Mouse (Mus musculus) heart, embryonic 14.5 days (tissue): ENCODE measurements around the gene St8sia2. TPM values are rescaled to one million over a fixed set of nuclear protein-coding genes. Genes with fewer than 3 reads are reported as not detected.
"Not testable (repeated sequence)": the region's sequence is repeated elsewhere in the genome, so short reads cannot be mapped to it uniquely, and the experiment has no call there.

Experiments used
- ATAC-seq: fragments of 200-750 bp; cut with Nextera tagmentation; 2 replicates; pipeline ENCODE4 v1.8.0; 2017; ENCODE audit warnings: low read depth, moderate TSS enrichment; ENCODE audit not compliant: insufficient number of reproducible peaks, insufficient read depth, low FRiP score
- H3K27ac ChIP-seq, 2 experiments: fragments of 200-500 bp in 1 of 2; fragments of 300-500 bp in 1 of 2; sonication (generic) in 1 of 2; replicated peaks in 1 of 2; 2 replicates each; pipeline ENCODE4 v1.5.1; 2012 to 2014; ENCODE audit warnings: low read depth in 2 of 2, low read length in 2 of 2, control low read depth in 1 of 2, mild to moderate bottlenecking in 1 of 2, mixed read lengths in 1 of 2; ENCODE audit not compliant: control insufficient read depth in 1 of 2, insufficient read depth in 1 of 2
- H3K27me3 ChIP-seq: fragments of 300-500 bp; sonication (generic); 2 replicates; pipeline ENCODE4 v1.6.1; 2014; ENCODE audit warnings: mild to moderate bottlenecking, low read length, control low read depth; ENCODE audit not compliant: control insufficient read depth, insufficient read depth
- H3K36me3 ChIP-seq: fragments of 300-500 bp; sonication (generic); 2 replicates; pipeline ENCODE4 v1.6.1; 2014; ENCODE audit warnings: mild to moderate bottlenecking, control low read depth, low read length, mixed read lengths; ENCODE audit not compliant: control insufficient read depth, insufficient read depth
- H3K4me1 ChIP-seq, 2 experiments: fragments of 200-500 bp in 1 of 2; fragments of 300-500 bp in 1 of 2; sonication (generic) in 1 of 2; 2 replicates each; pipeline ENCODE4 v1.6.1; 2012 to 2014; ENCODE audit warnings: low read length in 2 of 2, control low read depth in 1 of 2, mixed read lengths in 1 of 2; ENCODE audit not compliant: control insufficient read depth in 2 of 2, insufficient read depth in 2 of 2
- H3K4me2 ChIP-seq: fragments of 300-500 bp; sonication (generic); 2 replicates; pipeline ENCODE4 v1.6.1; 2014; ENCODE audit warnings: mild to moderate bottlenecking, low read length
- H3K4me3 ChIP-seq, 2 experiments: fragments of 200-500 bp in 1 of 2; fragments of 300-500 bp in 1 of 2; sonication (generic) in 1 of 2; 2 replicates each; pipeline ENCODE4 v1.5.1; 2012 to 2014; ENCODE audit warnings: low read length in 2 of 2, mild to moderate bottlenecking in 2 of 2, control low read depth in 1 of 2, low read depth in 1 of 2, moderate library complexity in 1 of 2; ENCODE audit not compliant: control insufficient read depth in 1 of 2, insufficient read depth in 1 of 2
- H3K9ac ChIP-seq: fragments of 300-500 bp; sonication (generic); 2 replicates; pipeline ENCODE4 v1.6.1; 2014; ENCODE audit warnings: mild to moderate bottlenecking, low read length
- H3K9me3 ChIP-seq: fragments of 300-500 bp; sonication (generic); 2 replicates; pipeline ENCODE4 v1.6.1; 2016; ENCODE audit warnings: low read length, control low read depth; ENCODE audit not compliant: control insufficient read depth
- WGBS: fragments of 180-500 bp; shearing (Covaris S2); extraction: QIAGEN DNeasy Blood & Tissue Kit; methylation state at CpG from one replicate; pipeline ENCODE4 v1.1.7; 2014; 5-methylcytosine and 5-hydroxymethylcytosine counted together
- polyA plus RNA-seq: library from polyadenylated mRNA; unstranded; fragments of >200 nt; fragmentation: Nextera tagmentation; extraction: Ambion mirVana; gene quantifications from 2 replicates; pipeline ENCODE4 v1.2.1, GENCODE M21; 2014

Gene St8sia2
- polyA plus RNA-seq, 1 experiment from 2014 or later: 2.8 TPM

GRCm38 (mm10) chr7:74011976-74012857 lies 1.3 kb downstream of the St8sia2 start:
- no peaks in the 10 kb centered on the region for H3K9me3 ChIP-seq
- peaks cover 54% of the 10 kb centered on the region for H3K27me3 ChIP-seq
- H3K27ac ChIP-seq: no peak overlapping the region
- 3% methylated on average over 43 of the region's 43 CpGs for WGBS
- H3K4me1 ChIP-seq: peaks cover 6 to 8% of the 10 kb centered on the region in 2 experiments; a peak in 2 of 4 replicates
- peak overlapping the region; percentile 74 for H3K9ac ChIP-seq
- peak; percentile 3; the same call in 1 of the 2 replicates for ATAC-seq
- H3K36me3 ChIP-seq: no peaks in the 10 kb centered on the region
- peak overlapping the region; percentile 100 for H3K4me2 ChIP-seq
- H3K4me3 ChIP-seq: peak overlapping the region; percentile 72 to 80

GRCm38 (mm10) chr7:74008946-74009542 lies 4.4 kb downstream of the St8sia2 start:
- no peak overlapping the region for H3K27ac ChIP-seq
- no peak for ATAC-seq
- peaks cover 50% of the 10 kb centered on the region for H3K27me3 ChIP-seq
- H3K4me3 ChIP-seq: no peak overlapping the region
- H3K4me2 ChIP-seq: no peak overlapping the region
- peaks cover 5 to 16% of the 10 kb centered on the region in 2 experiments; a peak in 3 of 4 replicates for H3K4me1 ChIP-seq
- no peak overlapping the region for H3K9ac ChIP-seq
- H3K36me3 ChIP-seq: no peaks in the 10 kb centered on the region
- 71% methylated on average over 7 of the region's 7 CpGs for WGBS
- no peaks in the 10 kb centered on the region for H3K9me3 ChIP-seq

GRCm38 (mm10) chr7:74006775-74007371 lies 6.6 kb downstream of the St8sia2 start:
- Histone ChIP-seq H3K36me3 (no peaks in the 10 kb centered on the region), H3K27me3 (peaks cover 36% of the 10 kb centered on the region), H3K27ac (no peak overlapping the region), H3K4me1 (peaks cover 0 to 8% of the 10 kb centered on the region in 2 experiments; a peak in 3 of 4 replicates), H3K4me3 (no peak overlapping the region), H3K9ac (no peak overlapping the region), H3K9me3 (no peaks in the 10 kb centered on the region), H3K4me2 (no peak overlapping the region)
- ATAC-seq: 0 out of 2 replicates have a peak, but pooled peaks have one; percentile 50
- 9% methylated on average over 9 of the region's 9 CpGs for WGBS

GRCm38 (mm10) chr7:74006364-74006763 lies 7.1 kb downstream of the St8sia2 start:
- Histone ChIP-seq H3K27me3 (peaks cover 31% of the 10 kb centered on the region), H3K4me3 (no peak overlapping the region), H3K4me1 (peaks cover 0 to 8% of the 10 kb centered on the region in 2 experiments; a peak in 3 of 4 replicates), H3K4me2 (no peak overlapping the region), H3K9me3 (no peaks in the 10 kb centered on the region), H3K36me3 (no peaks in the 10 kb centered on the region), H3K9ac (no peak overlapping the region), H3K27ac (no peak overlapping the region)
- ATAC-seq: no peak
- WGBS: 10% methylated on average over 1 of the region's 1 CpGs

GRCm38 (mm10) chr7:74000743-74001510 lies 12.6 kb downstream of the St8sia2 start:
- 0 out of 2 replicates have a peak, but pooled peaks cover 3% of the 10 kb centered on the region for H3K27me3 ChIP-seq
- no peak overlapping the region for H3K9ac ChIP-seq
- no peaks in the 10 kb centered on the region for H3K36me3 ChIP-seq
- 63% methylated on average over 12 of the region's 12 CpGs for WGBS
- no peak for ATAC-seq
- no peak overlapping the region for H3K4me3 ChIP-seq
- H3K4me1 ChIP-seq: no peaks in the 10 kb centered on the region
- no peak overlapping the region for H3K27ac ChIP-seq
- H3K9me3 ChIP-seq: no peaks in the 10 kb centered on the region
- no peak overlapping the region for H3K4me2 ChIP-seq

GRCm38 (mm10) chr7:73989366-73989765 lies 24.1 kb downstream of the St8sia2 start:
- WGBS: 74% methylated on average over 2 of the region's 2 CpGs
- Histone ChIP-seq H3K27me3 (no peaks in the 10 kb centered on the region), H3K4me2 (no peak overlapping the region), H3K36me3 (no peaks in the 10 kb centered on the region), H3K9me3 (no peaks in the 10 kb centered on the region; the same call in 1 of the 2 replicates), H3K4me1 (no peaks in the 10 kb centered on the region), H3K9ac (no peak overlapping the region), H3K4me3 (no peak overlapping the region), H3K27ac (no peak overlapping the region)
- no peak for ATAC-seq

- H3K9me3 ChIP-seq, H3K27ac ChIP-seq, H3K4me3 ChIP-seq, ATAC-seq, H3K4me1 ChIP-seq, H3K36me3 ChIP-seq, H3K27me3 ChIP-seq, H3K4me2 ChIP-seq, H3K9ac ChIP-seq: not testable (repeated sequence)
- 50% methylated on average over 5 of the region's 5 CpGs for WGBS
Observed at GRCm38 (mm10) chr7:73972157-73972556, 41.3 kb downstream of the St8sia2 start.
